Mouse (Mus musculus) midbrain, postnatal 0 days (tissue): Measurements from ENCODE around the gene Pafah2. TPM values are rescaled to one million over a fixed set of nuclear protein-coding genes. Genes with fewer than 3 reads are reported as not detected.

Source experiments
- ATAC-seq: fragments of 200-750 bp; cut with Nextera tagmentation; 2 replicates; pipeline ENCODE4 v1.8.0; 2017; ENCODE audit warnings: moderate number of reproducible peaks, mild to moderate bottlenecking, moderate TSS enrichment, moderate library complexity; ENCODE audit not compliant: low FRiP score
- DNase-seq: peaks from one replicate; pipeline ENCODE4 v3.0.0-alpha.2; 2015; ENCODE audit warnings: low spot score
- H3K27ac ChIP-seq: fragments of 300-500 bp; sonication (generic); 2 replicates; pipeline ENCODE4 v1.5.1; 2014; ENCODE audit warnings: low read depth, mild to moderate bottlenecking, low read length, mixed read lengths
- H3K27me3 ChIP-seq: fragments of 300-500 bp; sonication (generic); 2 replicates; pipeline ENCODE4 v1.6.1; 2014; ENCODE audit warnings: low read length, control low read depth, mixed read lengths; ENCODE audit not compliant: insufficient read depth
- H3K36me3 ChIP-seq: fragments of 300-500 bp; sonication (generic); 2 replicates; pipeline ENCODE4 v1.6.1; 2014; ENCODE audit warnings: low read length, control low read depth, mixed read lengths; ENCODE audit not compliant: insufficient read depth
- H3K4me1 ChIP-seq: fragments of 300-500 bp; sonication (generic); 2 replicates; pipeline ENCODE4 v1.6.1; 2014; ENCODE audit warnings: mild to moderate bottlenecking, control low read depth, antibody characterized with exemption, low read length, mixed read lengths; ENCODE audit not compliant: insufficient read depth
- H3K4me2 ChIP-seq: fragments of 300-500 bp; sonication (generic); 2 replicates; pipeline ENCODE4 v1.6.1; 2014; ENCODE audit warnings: low read depth, mild to moderate bottlenecking, low read length, mixed read lengths; ENCODE audit not compliant: poor library complexity, severe bottlenecking
- H3K4me3 ChIP-seq: fragments of 300-500 bp; sonication (generic); 2 replicates; pipeline ENCODE4 v1.5.1; 2014; ENCODE audit warnings: low read depth, mild to moderate bottlenecking, low read length, moderate library complexity
- H3K9ac ChIP-seq: fragments of 300-500 bp; sonication (generic); replicated peaks from 2 replicates; pipeline ENCODE4 v1.6.1; 2014; ENCODE audit warnings: mild to moderate bottlenecking, low read length, moderate library complexity, mixed read lengths; ENCODE audit not compliant: poor library complexity, severe bottlenecking
- H3K9me3 ChIP-seq: fragments of 300-500 bp; sonication (generic); 2 replicates; pipeline ENCODE4 v1.6.1; 2016; ENCODE audit warnings: low read length, control low read depth
- CTCF ChIP-seq: IDR thresholded peaks from 2 replicates; pipeline ENCODE4 v1.5.1; 2016; ENCODE audit warnings: antibody characterized with exemption, mild to moderate bottlenecking
- WGBS: fragments of 180-500 bp; shearing (Covaris S2); extraction: QIAGEN DNeasy Blood & Tissue Kit; methylation state at CpG from one replicate; pipeline ENCODE4 v1.1.7; 2014; 5-methylcytosine and 5-hydroxymethylcytosine counted together
- polyA plus RNA-seq: library from polyadenylated mRNA; unstranded; fragments of >200 nt; fragmentation: Nextera tagmentation; extraction: Ambion mirVana; gene quantifications from 2 replicates; pipeline ENCODE4 v1.2.1, GENCODE M21; 2015
- total RNA-seq: library from RNA; depleted of rRNA; stranded (reverse); fragments of >200 nt; gene quantifications from 2 replicates; pipeline ENCODE4 v1.2.3, GENCODE M21; 2014

Gene Pafah2
- total and polyA plus RNA-seq, 2 experiments from 2014 or later: 5.7 to 8.3 TPM

DNA sequence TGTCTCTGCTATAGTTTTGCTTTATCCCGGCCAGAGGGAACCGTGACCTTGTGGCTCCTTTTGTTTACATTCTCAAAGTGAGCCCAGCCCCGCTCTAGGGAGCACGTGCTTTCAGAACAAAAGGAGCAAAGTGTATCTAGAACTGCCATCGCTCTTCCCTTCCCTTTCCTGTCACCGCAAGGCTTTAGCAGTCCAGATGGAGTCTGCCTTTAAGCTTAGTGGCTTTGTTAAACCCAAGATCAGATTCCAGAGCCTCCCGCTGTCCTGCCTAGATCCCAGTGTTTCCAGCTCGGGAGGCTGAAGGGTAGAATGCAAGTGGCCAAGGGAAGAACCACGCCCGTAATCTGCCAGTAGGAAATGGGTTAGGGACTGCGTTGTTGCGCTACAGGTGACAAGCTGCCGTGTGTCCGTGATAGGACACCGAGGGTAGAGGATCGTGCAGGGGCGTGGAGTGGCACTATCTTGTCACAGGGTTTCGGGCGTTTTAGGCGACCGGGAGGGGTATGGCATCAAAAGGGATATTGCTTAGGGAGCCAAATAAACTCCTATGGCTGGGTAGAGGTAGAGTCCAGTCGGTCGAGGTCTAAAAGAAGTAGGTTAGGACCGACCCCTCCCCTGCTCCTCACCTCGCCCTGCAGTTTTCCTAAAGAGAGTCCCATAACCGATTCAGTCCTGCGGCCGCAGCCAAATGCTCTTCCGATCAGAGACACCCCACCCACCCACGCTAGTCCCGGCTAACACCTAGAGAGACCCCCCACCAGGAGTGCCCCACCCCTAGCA lies 71.5 kb downstream of the Pafah2 start:
- Histone ChIP-seq H3K36me3 (no peaks in the 10 kb centered on the region), H3K27me3 (no peaks in the 10 kb centered on the region), H3K9me3 (no peaks in the 10 kb centered on the region), H3K9ac (peak overlapping the region; percentile 99), H3K4me1 (peaks cover 22% of the 10 kb centered on the region; the same call in 1 of the 2 replicates), H3K4me3 (peak overlapping the region; percentile 94), H3K4me2 (peak overlapping the region; percentile 86), H3K27ac (peak overlapping the region; percentile 99)
- WGBS: under 1% methylated on average over 31 of the region's 31 CpGs
- ATAC-seq: peak; percentile 15
- 0 out of 2 replicates have a peak, but pooled peaks have one; percentile 8 for TF ChIP-seq CTCF
- DNase-seq: peak; percentile 70

DNA sequence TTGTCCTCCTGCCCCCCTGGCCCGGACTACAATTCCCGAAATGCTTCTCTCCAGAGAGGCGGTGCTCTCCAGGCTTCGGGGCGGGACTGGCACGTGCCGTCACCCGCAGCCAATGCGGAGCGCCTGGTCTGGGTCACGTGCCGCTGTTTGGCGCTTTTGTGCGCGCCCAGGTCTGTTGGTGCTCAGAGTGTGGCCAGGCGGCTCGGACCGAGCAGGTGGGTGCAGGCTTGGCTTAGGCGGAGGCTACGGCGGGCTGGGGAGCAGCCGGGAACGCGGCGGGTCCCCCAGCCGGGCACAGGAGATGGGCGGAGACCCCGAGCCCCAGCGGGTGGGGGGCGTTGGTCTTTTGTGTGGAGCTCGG lies 72.1 kb downstream of the Pafah2 start, which contains the start of gene Stmn1:
TSS of gene Stmn1 (plus strand) at position 106 of the 361 bp plus-strand sequence.
- no peaks in the 10 kb centered on the region for H3K9me3 ChIP-seq
- DNase-seq (peak; percentile 99), ATAC-seq (peak; percentile 95)
- no peaks in the 10 kb centered on the region for H3K36me3 ChIP-seq
- no peaks in the 10 kb centered on the region for H3K27me3 ChIP-seq
- 0% methylated on average over 31 of the region's 31 CpGs for WGBS
- H3K9ac ChIP-seq: peak within 1 kb of the TSS; percentile 99
- TF ChIP-seq CTCF: no peak
- H3K4me1 ChIP-seq: peaks cover 22% of the 10 kb centered on the region; the same call in 1 of the 2 replicates
- peak within 1 kb of the TSS; percentile 99 for H3K27ac ChIP-seq
- peak within 1 kb of the TSS; percentile 94 for H3K4me3 ChIP-seq
- peak within 1 kb of the TSS; percentile 86 for H3K4me2 ChIP-seq

DNA sequence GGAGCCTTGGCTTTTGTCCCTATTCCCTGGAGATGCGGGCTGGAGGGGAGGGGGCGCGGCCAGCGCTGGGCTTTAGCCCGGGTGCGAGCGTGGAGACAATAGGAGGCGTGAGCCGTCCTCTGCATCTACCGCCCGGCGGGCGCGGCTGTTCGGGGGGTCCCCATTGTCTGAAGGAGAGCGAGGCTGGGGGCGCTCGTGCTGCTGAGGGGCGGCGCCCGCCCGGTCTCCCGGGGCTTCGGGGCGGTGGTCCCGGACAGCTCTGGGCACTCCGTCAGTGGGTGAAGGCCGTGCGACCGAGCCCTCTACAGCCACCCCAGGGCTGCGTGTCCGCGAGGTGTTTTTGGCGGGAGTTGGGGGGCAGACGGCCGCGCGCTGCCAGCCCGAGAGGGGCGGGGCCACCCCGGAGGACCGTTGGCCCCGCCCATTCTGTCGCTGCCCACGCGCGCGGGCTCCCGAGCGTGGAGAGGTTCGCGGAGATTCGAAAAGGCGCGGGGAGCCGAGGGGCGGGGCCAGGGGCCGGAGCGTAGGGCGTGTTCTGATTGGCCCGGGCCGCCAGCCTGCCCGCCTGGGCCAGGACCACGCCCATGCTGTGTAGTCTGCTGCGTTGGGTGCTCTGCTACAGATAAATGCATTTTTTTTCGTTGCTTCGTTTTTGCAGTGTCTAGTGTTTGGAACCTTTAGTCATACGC lies 72.6 kb downstream of the Pafah2 start:
- DNase-seq (peak; percentile 96), ATAC-seq (peak; percentile 85)
- Histone ChIP-seq H3K4me2 (peak overlapping the region; percentile 86), H3K27me3 (no peaks in the 10 kb centered on the region), H3K9ac (peak overlapping the region; percentile 99), H3K9me3 (no peaks in the 10 kb centered on the region), H3K4me3 (peak overlapping the region; percentile 94), H3K4me1 (peaks cover 22% of the 10 kb centered on the region; the same call in 1 of the 2 replicates), H3K36me3 (peaks cover under 1% of the 10 kb centered on the region; the same call in 1 of the 2 replicates), H3K27ac (peak overlapping the region; percentile 99)
- 1% methylated on average over 61 of the region's 68 CpGs for WGBS
- no peak for TF ChIP-seq CTCF

DNA sequence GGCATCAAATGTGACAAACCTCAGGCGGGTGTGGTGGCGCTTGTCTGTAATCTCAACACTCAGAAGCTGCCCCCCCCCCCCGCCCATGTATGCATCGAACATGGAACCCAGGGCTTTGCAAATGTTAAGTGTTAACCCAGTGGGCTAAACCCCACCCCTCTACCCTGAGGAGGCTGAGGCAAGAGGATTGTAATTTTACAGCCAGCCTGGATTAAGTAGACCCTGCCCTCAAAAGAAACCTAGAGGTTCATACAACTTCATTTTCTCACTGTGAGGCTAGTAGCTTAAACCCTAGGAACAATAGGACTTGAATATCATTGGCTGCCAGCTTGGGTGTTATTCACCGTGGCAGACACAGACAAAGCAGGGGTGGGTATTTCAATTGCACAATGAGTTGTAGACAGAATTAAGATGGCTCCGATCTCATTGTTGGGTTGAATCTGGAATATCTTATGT lies 73.2 kb downstream of the Pafah2 start:
- H3K4me2 ChIP-seq: peak overlapping the region; percentile 86
- peaks cover 7% of the 10 kb centered on the region for H3K36me3 ChIP-seq
- TF ChIP-seq CTCF: no peak
- peak overlapping the region; percentile 99 for H3K9ac ChIP-seq
- peak overlapping the region; percentile 94 for H3K4me3 ChIP-seq
- 2% methylated on average over 6 of the region's 6 CpGs for WGBS
- peaks cover 26% of the 10 kb centered on the region; the same call in 1 of the 2 replicates for H3K4me1 ChIP-seq
- no peaks in the 10 kb centered on the region for H3K27me3 ChIP-seq
- DNase-seq (peak; percentile 74), ATAC-seq (peak; percentile 21; the same call in 1 of the 2 replicates)
- peak overlapping the region; percentile 99 for H3K27ac ChIP-seq
- no peaks in the 10 kb centered on the region for H3K9me3 ChIP-seq

DNA sequence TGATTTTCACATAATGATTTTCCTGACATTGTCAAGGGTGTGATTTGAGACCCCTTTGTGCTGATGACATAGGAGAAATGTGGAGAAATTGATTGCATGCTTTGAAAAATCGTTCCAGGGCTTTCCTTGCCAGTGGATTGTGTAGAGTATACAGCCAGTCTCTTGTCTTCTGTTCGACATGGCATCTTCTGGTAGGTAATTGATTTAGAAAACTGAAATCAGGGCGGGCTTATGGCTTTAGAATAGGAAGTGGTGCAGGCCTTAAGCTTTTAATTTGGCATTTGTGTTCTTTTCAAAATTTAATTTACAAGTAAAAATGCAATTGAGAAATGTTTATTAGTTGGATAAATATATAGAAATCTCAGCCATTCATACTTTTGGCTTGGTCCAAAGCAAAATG lies 73.9 kb downstream of the Pafah2 start:
- Histone ChIP-seq H3K36me3 (peaks cover 13% of the 10 kb centered on the region), H3K27ac (peak overlapping the region; percentile 99), H3K27me3 (no peaks in the 10 kb centered on the region), H3K4me1 (peaks cover 25% of the 10 kb centered on the region; the same call in 1 of the 2 replicates), H3K9me3 (no peaks in the 10 kb centered on the region), H3K9ac (peak overlapping the region; percentile 99), H3K4me3 (peak overlapping the region; percentile 94), H3K4me2 (peak overlapping the region; percentile 86)
- DNase-seq (no peak), ATAC-seq (no peak)
- 11% methylated on average over 3 of the region's 3 CpGs for WGBS
- no peak for TF ChIP-seq CTCF
